Mouse (Mus musculus): ENCODE measurements around the gene Tpm1. TPM values are rescaled to one million over a fixed set of nuclear protein-coding genes. Genes with fewer than 3 reads are reported as not detected.

Tpm1 gene
- polyA plus RNA-seq, 1 experiment from 2014 or later: 159 TPM

GRCm38 (mm10) chr9:67024889-67025692 is 24.1 kb downstream of the Tpm1 start:
- Histone ChIP-seq H3K9me3 (replicated peaks; ENCODE audit: control insufficient read depth, low read length, poor library complexity, severe bottlenecking) (no peaks in the 10 kb centered on the region), H3K9ac (ENCODE audit: low read depth, low read length) (no peak overlapping the region), H3K4me2 (ENCODE audit: low read length) (no peak overlapping the region), H3K27ac (ENCODE audit: low read length) (no peak overlapping the region), H3K4me3 (ENCODE audit: low read depth, low read length) (no peak overlapping the region), H3K4me1 (ENCODE audit: control insufficient read depth, insufficient read depth, low read length) (no peaks in the 10 kb centered on the region), H3K36me3 (ENCODE audit: control insufficient read depth, insufficient read depth, low read length) (peaks cover 13% of the 10 kb centered on the region), H3K27me3 (ENCODE audit: control insufficient read depth, insufficient read depth, low read depth, low read length) (no peaks in the 10 kb centered on the region)
- ATAC-seq: no peak
- WGBS: 94% methylated on average over 17 of the region's 17 CpGs

- WGBS: 97% methylated on average over 9 of the region's 9 CpGs
- H3K27ac ChIP-seq (ENCODE audit: low read length): no peak overlapping the region
- peaks cover 5% of the 10 kb centered on the region; the same call in 1 of the 2 replicates for H3K36me3 ChIP-seq (ENCODE audit: control insufficient read depth, insufficient read depth, low read length)
Observed at GRCm38 (mm10) chr9:67023371-67023770, 25.8 kb downstream of the Tpm1 start.

GRCm38 (mm10) chr9:67020063-67020462 is 29.1 kb downstream of the Tpm1 start:
- Histone ChIP-seq H3K27ac (ENCODE audit: low read length) (no peak overlapping the region), H3K4me1 (ENCODE audit: control insufficient read depth, insufficient read depth, low read length) (no peaks in the 10 kb centered on the region), H3K27me3 (ENCODE audit: control insufficient read depth, insufficient read depth, low read depth, low read length) (no peaks in the 10 kb centered on the region), H3K4me2 (ENCODE audit: low read length) (no peak overlapping the region), H3K4me3 (ENCODE audit: low read depth, low read length) (no peak overlapping the region), H3K9me3 (replicated peaks; ENCODE audit: control insufficient read depth, low read length, poor library complexity, severe bottlenecking) (no peaks in the 10 kb centered on the region), H3K9ac (ENCODE audit: low read depth, low read length) (no peak overlapping the region), H3K36me3 (ENCODE audit: control insufficient read depth, insufficient read depth, low read length) (0 out of 2 replicates have a peak, but pooled peaks cover 2% of the 10 kb centered on the region)
- 83% methylated on average over 2 of the region's 2 CpGs for WGBS
- no peak for ATAC-seq

More at GRCm38 (mm10) chr9:67023371-67023770, 25.8 kb downstream of the Tpm1 start:
- no peaks in the 10 kb centered on the region for H3K4me1 ChIP-seq (ENCODE audit: control insufficient read depth, insufficient read depth, low read length)
- no peak overlapping the region for H3K9ac ChIP-seq (ENCODE audit: low read depth, low read length)
- H3K4me2 ChIP-seq (ENCODE audit: low read length): no peak overlapping the region
- no peak overlapping the region for H3K4me3 ChIP-seq (ENCODE audit: low read depth, low read length)
- no peak for ATAC-seq
- no peaks in the 10 kb centered on the region for H3K9me3 ChIP-seq (replicated peaks; ENCODE audit: control insufficient read depth, low read length, poor library complexity, severe bottlenecking)
- H3K27me3 ChIP-seq (ENCODE audit: control insufficient read depth, insufficient read depth, low read depth, low read length): no peaks in the 10 kb centered on the region

- Histone ChIP-seq H3K9ac (ENCODE audit: low read depth, low read length) (no peak overlapping the region), H3K27me3 (ENCODE audit: control insufficient read depth, insufficient read depth, low read depth, low read length) (no peaks in the 10 kb centered on the region), H3K4me2 (ENCODE audit: low read length) (no peak overlapping the region), H3K4me3 (ENCODE audit: low read depth, low read length) (no peak overlapping the region), H3K27ac (ENCODE audit: low read length) (no peak overlapping the region), H3K4me1 (ENCODE audit: control insufficient read depth, insufficient read depth, low read length) (no peaks in the 10 kb centered on the region), H3K36me3 (ENCODE audit: control insufficient read depth, insufficient read depth, low read length) (no peaks in the 10 kb centered on the region), H3K9me3 (replicated peaks; ENCODE audit: control insufficient read depth, low read length, poor library complexity, severe bottlenecking) (no peaks in the 10 kb centered on the region)
- ATAC-seq: no peak
- 77% methylated on average over 2 of the region's 2 CpGs for WGBS
Observed at GRCm38 (mm10) chr9:67013501-67013900, 35.7 kb downstream of the Tpm1 start.

- WGBS: 56% methylated on average over 3 of the region's 3 CpGs
- Histone ChIP-seq H3K4me1 (ENCODE audit: control insufficient read depth, insufficient read depth, low read length) (no peaks in the 10 kb centered on the region), H3K27ac (ENCODE audit: low read length) (no peak overlapping the region), H3K9me3 (replicated peaks; ENCODE audit: control insufficient read depth, low read length, poor library complexity, severe bottlenecking) (no peaks in the 10 kb centered on the region), H3K9ac (ENCODE audit: low read depth, low read length) (no peak overlapping the region), H3K4me2 (ENCODE audit: low read length) (no peak overlapping the region), H3K27me3 (ENCODE audit: control insufficient read depth, insufficient read depth, low read depth, low read length) (no peaks in the 10 kb centered on the region), H3K36me3 (ENCODE audit: control insufficient read depth, insufficient read depth, low read length) (no peaks in the 10 kb centered on the region), H3K4me3 (ENCODE audit: low read depth, low read length) (no peak overlapping the region)
- ATAC-seq: no peak
Observed at GRCm38 (mm10) chr9:67012470-67012869, 36.7 kb downstream of the Tpm1 start.

- no peak for ATAC-seq
- Histone ChIP-seq H3K36me3 (ENCODE audit: control insufficient read depth, insufficient read depth, low read length) (no peaks in the 10 kb centered on the region), H3K4me3 (ENCODE audit: low read depth, low read length) (no peak overlapping the region), H3K4me1 (ENCODE audit: control insufficient read depth, insufficient read depth, low read length) (no peaks in the 10 kb centered on the region), H3K9ac (ENCODE audit: low read depth, low read length) (no peak overlapping the region), H3K9me3 (replicated peaks; ENCODE audit: control insufficient read depth, low read length, poor library complexity, severe bottlenecking) (no peaks in the 10 kb centered on the region), H3K27ac (ENCODE audit: low read length) (no peak overlapping the region), H3K4me2 (ENCODE audit: low read length) (no peak overlapping the region), H3K27me3 (ENCODE audit: control insufficient read depth, insufficient read depth, low read depth, low read length) (no peaks in the 10 kb centered on the region)
- WGBS: 87% methylated on average over 9 of the region's 9 CpGs
Observed at GRCm38 (mm10) chr9:67011483-67011882, 37.7 kb downstream of the Tpm1 start.

GRCm38 (mm10) chr9:67008781-67009180 is 40.4 kb downstream of the Tpm1 start:
- H3K4me1 ChIP-seq (ENCODE audit: control insufficient read depth, insufficient read depth, low read length): no peaks in the 10 kb centered on the region
- no peak overlapping the region for H3K4me2 ChIP-seq (ENCODE audit: low read length)
- no peaks in the 10 kb centered on the region for H3K9me3 ChIP-seq (replicated peaks; ENCODE audit: control insufficient read depth, low read length, poor library complexity, severe bottlenecking)
- H3K4me3 ChIP-seq (ENCODE audit: low read depth, low read length): no peak overlapping the region
- H3K9ac ChIP-seq (ENCODE audit: low read depth, low read length): no peak overlapping the region
- 56% methylated on average over 11 of the region's 11 CpGs for WGBS
- no peak for ATAC-seq
- no peaks in the 10 kb centered on the region for H3K27me3 ChIP-seq (ENCODE audit: control insufficient read depth, insufficient read depth, low read depth, low read length)
- no peak overlapping the region for H3K27ac ChIP-seq (ENCODE audit: low read length)
- no peaks in the 10 kb centered on the region for H3K36me3 ChIP-seq (ENCODE audit: control insufficient read depth, insufficient read depth, low read length)

GRCm38 (mm10) chr9:67006376-67006775 is 42.8 kb downstream of the Tpm1 start:
- Histone ChIP-seq H3K4me3 (ENCODE audit: low read depth, low read length) (no peak overlapping the region), H3K36me3 (ENCODE audit: control insufficient read depth, insufficient read depth, low read length) (no peaks in the 10 kb centered on the region), H3K4me1 (ENCODE audit: control insufficient read depth, insufficient read depth, low read length) (no peaks in the 10 kb centered on the region), H3K27ac (ENCODE audit: low read length) (no peak overlapping the region), H3K9me3 (replicated peaks; ENCODE audit: control insufficient read depth, low read length, poor library complexity, severe bottlenecking) (no peaks in the 10 kb centered on the region), H3K4me2 (ENCODE audit: low read length) (no peak overlapping the region), H3K9ac (ENCODE audit: low read depth, low read length) (no peak overlapping the region), H3K27me3 (ENCODE audit: control insufficient read depth, insufficient read depth, low read depth, low read length) (no peaks in the 10 kb centered on the region)
- no peak for ATAC-seq
- WGBS: 90% methylated on average over 4 of the region's 4 CpGs

- H3K4me1 ChIP-seq (ENCODE audit: control insufficient read depth, insufficient read depth, low read length): no peaks in the 10 kb centered on the region
Observed at GRCm38 (mm10) chr9:67005161-67005742, 44.0 kb downstream of the Tpm1 start.

More at GRCm38 (mm10) chr9:67005161-67005742, 44.0 kb downstream of the Tpm1 start:
- no peak overlapping the region for H3K9ac ChIP-seq (ENCODE audit: low read depth, low read length)
- H3K4me2 ChIP-seq (ENCODE audit: low read length): no peak overlapping the region
- no peaks in the 10 kb centered on the region for H3K9me3 ChIP-seq (replicated peaks; ENCODE audit: control insufficient read depth, low read length, poor library complexity, severe bottlenecking)
- no peak overlapping the region for H3K4me3 ChIP-seq (ENCODE audit: low read depth, low read length)
- H3K36me3 ChIP-seq (ENCODE audit: control insufficient read depth, insufficient read depth, low read length): no peaks in the 10 kb centered on the region
- no peak for ATAC-seq
- no peaks in the 10 kb centered on the region for H3K27me3 ChIP-seq (ENCODE audit: control insufficient read depth, insufficient read depth, low read depth, low read length)
- WGBS: 76% methylated on average over 11 of the region's 11 CpGs
- no peak overlapping the region; the same call in 1 of the 2 replicates for H3K27ac ChIP-seq (ENCODE audit: low read length)

All from midbrain, embryonic 16.5 days (tissue).